Mouse (Mus musculus) adrenal gland, postnatal 14 days (tissue): ENCODE measurements at regions not wholly inside any gene's neighbourhood (a gene's known extent, or its start where the extent isn't known, plus 50 kb on each side); places are given as distances from the start of the nearest gene placed in this dataset.

ENCODE experiments used
- DNase-seq: peaks from one replicate; pipeline ENCODE4 v3.0.0; 2021; ENCODE audit warnings: mixed read lengths

DNA sequence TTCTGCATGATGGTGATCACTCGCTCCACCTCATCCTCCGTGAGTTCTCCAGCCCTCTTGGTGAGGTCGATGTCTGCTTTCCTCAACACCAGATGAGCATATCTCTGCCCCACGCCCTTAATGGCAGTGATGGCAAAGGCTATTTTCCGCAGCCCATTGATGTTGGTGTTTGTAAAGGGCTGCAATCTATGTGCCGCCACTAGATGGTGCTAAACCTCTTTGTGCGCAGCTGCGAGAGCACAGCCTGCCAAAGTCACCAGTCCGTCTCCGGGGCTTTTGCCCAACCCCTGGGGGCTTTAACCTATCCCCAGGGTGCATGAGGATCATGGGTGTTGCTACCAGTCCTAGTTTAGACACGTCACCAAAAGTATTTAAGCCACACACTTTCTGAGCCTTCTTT lies 140.9 kb upstream of the Cts3 start:
- peak; percentile 7 for DNase-seq

DNA sequence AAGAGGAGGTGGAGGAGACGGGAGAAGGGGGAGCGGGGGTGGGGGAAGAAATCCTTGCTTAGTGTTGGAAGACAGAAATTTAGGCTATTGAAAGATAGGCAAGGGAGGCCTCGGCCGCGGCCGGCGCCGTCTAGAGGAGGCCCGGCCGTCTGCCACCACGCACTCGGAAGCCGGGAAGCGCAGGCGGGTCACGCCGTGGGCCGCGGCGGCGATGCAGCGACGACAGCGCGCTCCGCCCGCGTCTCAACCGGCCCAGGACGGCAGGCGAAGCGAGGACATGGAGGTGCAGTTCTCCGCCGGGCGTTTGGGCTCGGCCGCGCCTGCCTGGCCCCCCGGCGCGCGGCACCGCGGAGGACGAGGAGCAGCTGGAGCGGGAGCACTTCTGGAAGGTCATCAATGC lies 95.8 kb upstream of the Cts3 start:
- no peak for DNase-seq
